Mouse (Mus musculus): ENCODE measurements around the gene Slc9a3. TPM values are rescaled to one million over a fixed set of nuclear protein-coding genes. Genes with fewer than 3 reads are reported as not detected.
A peak's percentile ranks its signal among the peaks of the same experiment; 100 is the strongest.

Gene Slc9a3
- total RNA-seq (2021), result under 1 TPM; 0.81 to 0.97 TPM
- long read RNA-seq, experiment 1, result 0 reads
- long read RNA-seq, experiment 2, partial matches to known transcripts, result 0 of 1 reads
- long read RNA-seq, experiment 2, other reads (novel, unspliced or antisense), result 1 of 1 reads

GRCm38 (mm10) chr13:74121141-74121602, at the start of gene Slc9a3:
Gene Slc9a3, plus strand, starts transcription at chr13:74121457.
- intact Hi-C loops (cut with DNase I), result no loop called here
- peak in 1 of 2 experiments; percentile 6 for DNase-seq (ENCODE audit: low spot score in 2 of 2)

GRCm38 (mm10) chr13:74071714-74072113, 49.5 kb upstream of the Slc9a3 start:
- no peak for DNase-seq (ENCODE audit: low spot score in 2 of 2)
- intact Hi-C loops (cut with DNase I), result no loop called here

- DNase-seq (ENCODE audit: low spot score in 2 of 2), result no peak
- intact Hi-C loops (cut with DNase I), result no loop called here
These were observed 47.9 kb upstream of the Slc9a3 start for GRCm38 (mm10) chr13:74073369-74073768.

- intact Hi-C loops (cut with DNase I), result no loop called here
- no peak for DNase-seq (ENCODE audit: low spot score in 2 of 2)
These were observed 31.0 kb upstream of the Slc9a3 start for GRCm38 (mm10) chr13:74090265-74090664.

- intact Hi-C loops (cut with DNase I), result loop anchor here (1.0 kb wide), 1 partner anchor 205 kb away; no protein-coding TSS in a partner anchor
These were observed 25.3 kb upstream of the Slc9a3 start for GRCm38 (mm10) chr13:74095936-74096335.

GRCm38 (mm10) chr13:74096715-74097363, 24.4 kb upstream of the Slc9a3 start:
- intact Hi-C loops (cut with DNase I), result loop anchor here (1.0 kb wide), 1 partner anchor 204 kb away; no protein-coding TSS in a partner anchor
- peak; percentile 50 to 66 for DNase-seq (ENCODE audit: low spot score in 2 of 2)

More at GRCm38 (mm10) chr13:74095936-74096335, 25.3 kb upstream of the Slc9a3 start:
- no peak for DNase-seq (ENCODE audit: low spot score in 2 of 2)

GRCm38 (mm10) chr13:74098913-74099312, 22.3 kb upstream of the Slc9a3 start:
- intact Hi-C loops (cut with DNase I), result no loop called here
- DNase-seq (ENCODE audit: low spot score in 2 of 2), result no peak

GRCm38 (mm10) chr13:74102108-74102830, 19.0 kb upstream of the Slc9a3 start:
- DNase-seq (ENCODE audit: low spot score in 2 of 2), result no peak
- intact Hi-C loops (cut with DNase I), result no loop called here

GRCm38 (mm10) chr13:74102831-74103582, 18.2 kb upstream of the Slc9a3 start:
- intact Hi-C loops (cut with DNase I), result no loop called here
- no peak for DNase-seq (ENCODE audit: low spot score in 2 of 2)

GRCm38 (mm10) chr13:74104417-74104816, 16.8 kb upstream of the Slc9a3 start:
- DNase-seq (ENCODE audit: low spot score in 2 of 2), result no peak
- intact Hi-C loops (cut with DNase I), result no loop called here

- no peak for DNase-seq (ENCODE audit: low spot score in 2 of 2)
- intact Hi-C loops (cut with DNase I), result no loop called here
These were observed 13.8 kb upstream of the Slc9a3 start for GRCm38 (mm10) chr13:74107410-74107809.

- intact Hi-C loops (cut with DNase I), result no loop called here
- no peak for DNase-seq (ENCODE audit: low spot score in 2 of 2)
These were observed 8.7 kb upstream of the Slc9a3 start for GRCm38 (mm10) chr13:74112593-74112992.

- intact Hi-C loops (cut with DNase I), result no loop called here
- DNase-seq (ENCODE audit: low spot score in 2 of 2), result peak in 1 of 2 experiments; percentile 9
These were observed 7.5 kb upstream of the Slc9a3 start for GRCm38 (mm10) chr13:74113626-74114191.

- no peak for DNase-seq (ENCODE audit: low spot score in 2 of 2)
- intact Hi-C loops (cut with DNase I), result no loop called here
These were observed 606 bp downstream of the Slc9a3 start for GRCm38 (mm10) chr13:74121795-74122330.

GRCm38 (mm10) chr13:74122632-74123031, 1.4 kb downstream of the Slc9a3 start:
- DNase-seq (ENCODE audit: low spot score in 2 of 2), result no peak
- intact Hi-C loops (cut with DNase I), result no loop called here

GRCm38 (mm10) chr13:74127571-74127970, 6.3 kb downstream of the Slc9a3 start:
- intact Hi-C loops (cut with DNase I), result no loop called here
- no peak for DNase-seq (ENCODE audit: low spot score in 2 of 2)

GRCm38 (mm10) chr13:74129909-74130308, 8.7 kb downstream of the Slc9a3 start:
- intact Hi-C loops (cut with DNase I), result no loop called here
- no peak for DNase-seq (ENCODE audit: low spot score in 2 of 2)

- DNase-seq (ENCODE audit: low spot score in 2 of 2), result no peak
- intact Hi-C loops (cut with DNase I), result no loop called here
These were observed 17.8 kb downstream of the Slc9a3 start for GRCm38 (mm10) chr13:74138906-74139647.

- DNase-seq (ENCODE audit: low spot score in 2 of 2), result no peak
- intact Hi-C loops (cut with DNase I), result no loop called here
These were observed 19.5 kb downstream of the Slc9a3 start for GRCm38 (mm10) chr13:74140793-74141192.
